Mouse (Mus musculus) embryonic facial prominence, embryonic 15.5 days (tissue): ENCODE measurements around the gene Crtam. TPM values are rescaled to one million over a fixed set of nuclear protein-coding genes. Genes with fewer than 3 reads are reported as not detected.

Source experiments
- ATAC-seq: fragments of 200-750 bp; cut with Nextera tagmentation; 2 replicates; pipeline ENCODE4 v1.8.0; 2017; ENCODE audit warnings: low read depth, moderate TSS enrichment; ENCODE audit not compliant: insufficient number of reproducible peaks, low FRiP score, low TSS enrichment
- H3K27ac ChIP-seq: fragments of 300-500 bp; sonication (generic); replicated peaks from 2 replicates; pipeline ENCODE4 v1.5.1; 2015; ENCODE audit warnings: mild to moderate bottlenecking, inconsistent platforms
- H3K27me3 ChIP-seq: fragments of 300-500 bp; sonication (generic); 2 replicates; pipeline ENCODE4 v1.6.1; 2015; ENCODE audit warnings: inconsistent platforms
- H3K36me3 ChIP-seq: fragments of 300-500 bp; sonication (generic); 2 replicates; pipeline ENCODE4 v1.6.1; 2015; ENCODE audit warnings: mild to moderate bottlenecking, inconsistent platforms
- H3K4me1 ChIP-seq: fragments of 300-500 bp; sonication (generic); 2 replicates; pipeline ENCODE4 v1.6.1; 2015; ENCODE audit warnings: inconsistent platforms
- H3K4me2 ChIP-seq: fragments of 300-500 bp; sonication (generic); replicated peaks from 2 replicates; pipeline ENCODE4 v1.6.1; 2015; ENCODE audit warnings: mild to moderate bottlenecking, inconsistent platforms
- H3K4me3 ChIP-seq: fragments of 300-500 bp; sonication (generic); replicated peaks from 2 replicates; pipeline ENCODE4 v1.5.1; 2015; ENCODE audit warnings: mild to moderate bottlenecking, inconsistent platforms
- H3K9ac ChIP-seq: fragments of 300-500 bp; sonication (generic); 2 replicates; pipeline ENCODE4 v1.6.1; 2015; ENCODE audit warnings: inconsistent platforms
- H3K9me3 ChIP-seq: fragments of 300-500 bp; sonication (generic); replicated peaks from 2 replicates; pipeline ENCODE4 v1.6.1; 2016; ENCODE audit warnings: inconsistent platforms
- WGBS: fragments of 180-500 bp; shearing (Covaris S2); methylation state at CpG from one replicate; pipeline ENCODE4 v1.1.7; 2015; 5-methylcytosine and 5-hydroxymethylcytosine counted together
- polyA plus RNA-seq: library from polyadenylated mRNA; unstranded; fragments of >200 nt; fragmentation: Nextera tagmentation; extraction: Ambion mirVana; gene quantifications from 2 replicates; pipeline ENCODE4 v1.2.1, GENCODE M21; 2015

The Crtam gene
- polyA plus RNA-seq, 1 experiment from 2014 or later = 0.23 TPM

GRCm38 (mm10) chr9:40997116-40997779, 7.2 kb downstream of the Crtam start:
- Histone ChIP-seq H3K27me3 (no peaks in the 10 kb centered on the region), H3K27ac (no peak overlapping the region), H3K36me3 (no peaks in the 10 kb centered on the region), H3K4me3 (no peak overlapping the region), H3K4me2 (no peak overlapping the region), H3K4me1 (no peaks in the 10 kb centered on the region), H3K9ac (no peak overlapping the region), H3K9me3 (no peaks in the 10 kb centered on the region)
- ATAC-seq = no peak
- 80% methylated on average over 7 of the region's 7 CpGs for WGBS

DNA sequence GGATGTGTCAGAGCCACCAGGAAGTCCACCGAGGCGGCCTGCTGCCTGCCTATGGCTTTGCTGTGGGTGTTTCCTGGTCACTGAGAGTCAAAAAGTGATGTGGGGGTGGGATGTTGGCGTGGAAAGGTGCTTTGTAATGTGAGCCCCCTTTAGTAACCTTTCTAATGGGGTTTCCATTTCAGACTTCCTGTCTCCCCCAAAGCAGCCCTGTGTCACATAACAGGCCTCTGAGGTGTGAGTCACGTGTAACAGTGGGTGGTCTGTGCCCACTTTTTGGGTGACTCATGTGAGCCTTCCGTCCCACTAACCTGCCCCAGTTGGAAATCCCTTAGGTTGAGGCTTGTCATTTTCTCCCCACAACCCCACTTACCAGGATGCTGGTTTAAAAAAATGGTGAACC, 10.4 kb downstream of the Crtam start:
- H3K9me3 ChIP-seq = no peaks in the 10 kb centered on the region
- no peak overlapping the region for H3K4me2 ChIP-seq
- no peak overlapping the region for H3K4me3 ChIP-seq
- WGBS = 59% methylated on average over 5 of the region's 5 CpGs
- H3K27me3 ChIP-seq = no peaks in the 10 kb centered on the region
- H3K36me3 ChIP-seq = no peaks in the 10 kb centered on the region
- H3K4me1 ChIP-seq = no peaks in the 10 kb centered on the region
- no peak for ATAC-seq
- H3K27ac ChIP-seq = no peak overlapping the region
- no peak overlapping the region for H3K9ac ChIP-seq

DNA sequence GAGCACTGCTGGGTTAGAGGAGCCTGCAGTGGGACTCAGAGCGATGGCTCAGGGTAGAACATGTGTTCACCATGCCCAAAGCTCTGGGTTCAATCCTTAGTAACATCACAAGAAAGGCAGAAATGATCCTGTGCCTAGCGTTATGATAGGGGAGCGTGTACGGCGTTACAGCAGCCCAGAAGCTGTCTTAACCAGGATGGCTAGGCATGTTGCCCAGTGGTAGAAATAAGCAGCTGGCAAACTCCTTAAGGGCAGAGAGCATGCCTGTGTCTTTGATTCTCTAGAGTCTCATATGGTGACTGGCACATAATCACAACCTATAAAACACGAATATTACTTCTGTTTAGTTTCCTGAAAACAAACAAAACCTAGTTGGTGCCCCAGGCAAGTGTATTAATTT, 12.9 kb downstream of the Crtam start:
- ATAC-seq = no peak
- no peak overlapping the region for H3K4me2 ChIP-seq
- no peaks in the 10 kb centered on the region for H3K4me1 ChIP-seq
- WGBS = 56% methylated on average over 6 of the region's 6 CpGs
- H3K27me3 ChIP-seq = no peaks in the 10 kb centered on the region
- no peak overlapping the region for H3K27ac ChIP-seq
- H3K4me3 ChIP-seq = no peak overlapping the region
- no peaks in the 10 kb centered on the region for H3K9me3 ChIP-seq
- no peak overlapping the region for H3K9ac ChIP-seq
- H3K36me3 ChIP-seq = no peaks in the 10 kb centered on the region

DNA sequence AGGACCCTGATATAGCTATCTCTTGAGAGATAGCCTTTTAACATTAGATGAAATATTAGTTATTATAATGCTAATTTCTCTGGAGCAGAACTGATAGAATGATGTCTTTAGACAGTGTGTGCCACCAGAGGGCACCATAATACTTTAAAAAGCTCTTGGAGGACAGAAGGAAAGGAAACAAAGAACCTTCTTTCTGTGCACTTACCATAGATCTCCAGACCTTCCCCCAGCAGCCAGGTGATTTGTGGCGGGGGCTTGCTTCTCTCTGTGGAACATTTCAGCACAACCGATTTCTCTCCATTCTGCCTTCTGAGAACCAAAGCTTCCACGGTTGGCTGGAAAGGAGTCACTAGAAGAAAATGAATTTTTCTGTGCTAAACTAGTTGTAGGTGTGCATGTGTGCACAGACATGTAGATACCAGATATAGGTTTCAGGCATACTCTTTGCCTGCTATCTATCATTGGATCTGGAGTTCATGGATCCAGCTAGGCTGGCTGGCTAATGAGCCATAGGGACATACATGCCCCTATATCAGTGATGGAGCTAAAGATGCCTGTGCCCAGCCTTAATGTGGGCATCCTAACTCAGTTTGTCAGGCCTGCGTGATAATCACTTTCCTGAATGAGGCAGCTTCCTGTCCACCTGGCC, 14.4 kb downstream of the Crtam start:
- no peak overlapping the region for H3K9ac ChIP-seq
- H3K4me3 ChIP-seq = no peak overlapping the region
- H3K4me2 ChIP-seq = no peak overlapping the region
- no peak overlapping the region for H3K27ac ChIP-seq
- H3K27me3 ChIP-seq = no peaks in the 10 kb centered on the region
- H3K4me1 ChIP-seq = no peaks in the 10 kb centered on the region
- H3K9me3 ChIP-seq = no peaks in the 10 kb centered on the region
- WGBS = 37% methylated on average over 4 of the region's 4 CpGs
- no peaks in the 10 kb centered on the region for H3K36me3 ChIP-seq
- no peak for ATAC-seq

GRCm38 (mm10) chr9:40984313-40984712, 20.1 kb downstream of the Crtam start:
- Histone ChIP-seq H3K9ac (no peak overlapping the region), H3K27me3 (no peaks in the 10 kb centered on the region), H3K4me3 (no peak overlapping the region), H3K9me3 (no peaks in the 10 kb centered on the region), H3K36me3 (no peaks in the 10 kb centered on the region), H3K4me2 (no peak overlapping the region), H3K27ac (no peak overlapping the region), H3K4me1 (no peaks in the 10 kb centered on the region; the same call in 1 of the 2 replicates)
- no peak for ATAC-seq
- WGBS = 59% methylated on average over 3 of the region's 3 CpGs

- no peaks in the 10 kb centered on the region for H3K9me3 ChIP-seq
- no peaks in the 10 kb centered on the region; the same call in 1 of the 2 replicates for H3K4me1 ChIP-seq
- H3K9ac ChIP-seq = no peak overlapping the region
- no peak overlapping the region for H3K27ac ChIP-seq
- H3K36me3 ChIP-seq = no peaks in the 10 kb centered on the region
- H3K4me2 ChIP-seq = no peak overlapping the region
- H3K4me3 ChIP-seq = no peak overlapping the region
- H3K27me3 ChIP-seq = no peaks in the 10 kb centered on the region
- no peak for ATAC-seq
- 85% methylated on average over 3 of the region's 3 CpGs for WGBS
Measured at GRCm38 (mm10) chr9:40983758-40984157, 20.7 kb downstream of the Crtam start.

DNA sequence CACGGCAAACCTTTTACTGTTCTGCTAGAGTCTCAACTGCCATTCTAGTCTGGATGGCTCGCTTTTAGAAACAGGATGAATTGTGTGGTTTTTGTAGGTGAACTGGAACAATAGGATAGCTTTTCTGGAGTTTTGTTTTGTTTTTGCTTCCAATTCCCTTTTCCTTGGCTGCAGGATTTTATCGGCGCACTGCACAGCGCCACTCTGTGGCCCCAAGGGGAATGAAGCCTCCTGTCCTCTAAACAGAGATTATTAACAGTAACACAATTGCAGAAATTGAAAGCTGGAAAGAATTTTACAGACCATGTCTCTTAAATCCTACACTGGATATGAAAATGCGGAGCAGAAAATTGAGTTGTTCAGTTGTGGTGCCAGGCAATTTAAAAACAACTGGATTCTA, 21.9 kb downstream of the Crtam start:
- H3K36me3 ChIP-seq = no peaks in the 10 kb centered on the region
- H3K9me3 ChIP-seq = no peaks in the 10 kb centered on the region
- H3K4me1 ChIP-seq = no peaks in the 10 kb centered on the region; the same call in 1 of the 2 replicates
- no peak overlapping the region for H3K4me3 ChIP-seq
- H3K27ac ChIP-seq = no peak overlapping the region
- no peak for ATAC-seq
- no peak overlapping the region for H3K4me2 ChIP-seq
- 33% methylated on average over 6 of the region's 6 CpGs for WGBS
- no peaks in the 10 kb centered on the region for H3K27me3 ChIP-seq
- no peak overlapping the region for H3K9ac ChIP-seq

- Histone ChIP-seq H3K4me3 (no peak overlapping the region), H3K9ac (no peak overlapping the region), H3K9me3 (no peaks in the 10 kb centered on the region), H3K4me2 (no peak overlapping the region), H3K27ac (no peak overlapping the region), H3K36me3 (no peaks in the 10 kb centered on the region), H3K27me3 (no peaks in the 10 kb centered on the region), H3K4me1 (no peaks in the 10 kb centered on the region)
- ATAC-seq = no peak
- WGBS = 70% methylated on average over 11 of the region's 11 CpGs
Measured at GRCm38 (mm10) chr9:40974042-40974801, 30.2 kb downstream of the Crtam start.

- 23% methylated on average over 7 of the region's 7 CpGs for WGBS
- ATAC-seq = no peak
- H3K9ac ChIP-seq = no peak overlapping the region
Measured at GRCm38 (mm10) chr9:40964418-40964714, 40.1 kb downstream of the Crtam start.

GRCm38 (mm10) chr9:40963586-40964417, 40.6 kb downstream of the Crtam start, which contains the start of gene Jhy:
Gene Jhy, minus strand, starts transcription at chr9:40964118.
- peak; percentile 43; the same call in 1 of the 2 replicates for ATAC-seq
- H3K27ac ChIP-seq = no peak within 1 kb of the TSS
- 2% methylated on average over 49 of the region's 51 CpGs for WGBS
- no peaks in the 10 kb centered on the region for H3K9me3 ChIP-seq
- no peak within 1 kb of the TSS for H3K9ac ChIP-seq
- peak within 1 kb of the TSS; percentile 88 for H3K4me2 ChIP-seq
- peaks cover 29% of the 10 kb centered on the region for H3K27me3 ChIP-seq
- H3K4me3 ChIP-seq = peak within 1 kb of the TSS; percentile 40
- H3K36me3 ChIP-seq = no peaks in the 10 kb centered on the region
- peaks cover 11% of the 10 kb centered on the region for H3K4me1 ChIP-seq

More at GRCm38 (mm10) chr9:40964418-40964714, 40.1 kb downstream of the Crtam start:
- no peak overlapping the region for H3K27ac ChIP-seq
- H3K36me3 ChIP-seq = no peaks in the 10 kb centered on the region
- H3K4me3 ChIP-seq = peak overlapping the region; percentile 40
- peaks cover 11% of the 10 kb centered on the region for H3K4me1 ChIP-seq
- H3K27me3 ChIP-seq = peaks cover 29% of the 10 kb centered on the region
- no peaks in the 10 kb centered on the region for H3K9me3 ChIP-seq
- peak overlapping the region; percentile 88 for H3K4me2 ChIP-seq

DNA sequence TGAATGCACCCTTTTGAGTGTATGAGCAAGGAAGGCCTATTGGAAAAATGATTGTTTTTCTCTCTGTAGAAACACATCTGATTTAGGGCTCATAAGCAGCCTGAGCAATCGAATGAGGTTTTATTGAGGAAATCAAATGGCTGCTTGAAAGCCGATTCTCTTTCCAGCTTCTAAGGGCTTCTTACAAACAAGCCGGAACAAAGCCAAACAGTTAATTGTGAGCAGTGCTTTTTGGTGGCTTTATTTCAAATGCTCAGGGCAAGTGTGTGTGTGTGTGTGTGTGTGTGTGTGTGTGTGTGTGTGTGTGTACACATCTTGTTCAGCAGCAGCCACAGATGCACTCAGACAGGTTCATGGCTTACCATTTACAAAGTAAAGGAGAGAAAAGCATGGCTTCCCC, 43.0 kb downstream of the Crtam start:
- Histone ChIP-seq H3K4me3 (no peak overlapping the region), H3K4me2 (no peak overlapping the region), H3K4me1 (peaks cover 11% of the 10 kb centered on the region), H3K27me3 (peaks cover 29% of the 10 kb centered on the region), H3K9me3 (no peaks in the 10 kb centered on the region), H3K27ac (no peak overlapping the region), H3K36me3 (no peaks in the 10 kb centered on the region), H3K9ac (no peak overlapping the region)
- no peak for ATAC-seq
- WGBS = 39% methylated on average over 3 of the region's 3 CpGs
